13 mouse cellular contexts compared by ENCODE assay signal in genomic region chr1:164210899-164211298, GRCm38 (mm10). TPM values are rescaled to one million over a fixed set of nuclear protein-coding genes. Genes with fewer than 3 reads are reported as not detected.
"Had no signal": no experiment of that assay in that cellular context is flagged by ENCODE, and none has a peak within 500 bp of the region (broad histone marks: within the 10 kb centered on the region; RNA-seq: fewer than 3 reads in every experiment).

No protein-coding gene starts in this region.

- H3K9ac ChIP-seq: hindbrain, embryonic 15.5 days; liver, embryonic 14.5 days; midbrain, embryonic 13.5 days had no signal

- DNase-seq: lung, adult 2 months; lung, postnatal 36 days; right cerebral cortex, postnatal 25 days; thymus, adult 18-20 months; thymus, postnatal 14 days had no signal

- H3K4me3 ChIP-seq: hindbrain, embryonic 15.5 days; left cerebral cortex, adult 2 months; limb, embryonic 10.5 days; midbrain, embryonic 13.5 days had no signal

- H3K4me2 ChIP-seq: hindbrain, embryonic 15.5 days; midbrain, embryonic 13.5 days had no signal

- H3K36me3 ChIP-seq: hindbrain, embryonic 15.5 days; limb, embryonic 10.5 days; midbrain, embryonic 13.5 days had no signal

- H3K9me3 ChIP-seq: hindbrain, embryonic 15.5 days; limb, embryonic 10.5 days; midbrain, embryonic 13.5 days had no signal

- H3K27me3 ChIP-seq: hindbrain, embryonic 15.5 days; midbrain, embryonic 13.5 days had no signal

- H3K27ac ChIP-seq: hindbrain, embryonic 15.5 days; kidney, postnatal 0 days; left cerebral cortex, adult 2 months; limb, embryonic 10.5 days; liver, embryonic 14.5 days; midbrain, embryonic 13.5 days had no signal

- ATAC-seq: inflammation-experienced regulatory T-cells, adult 6 months; lung, postnatal 0 days; midbrain, embryonic 13.5 days had no signal

- H3K4me1 ChIP-seq: hindbrain, embryonic 15.5 days; limb, embryonic 10.5 days; midbrain, embryonic 13.5 days had no signal

RNA-seq across cellular contexts. Expression of gene F5, which starts 59.3 kb away (rescaled TPM):
- polyA plus RNA-seq: inflammation-experienced regulatory T-cells, adult 6 months had no signal
